Mouse (Mus musculus) testis, postnatal 10 days (tissue): ENCODE data around the gene Brd4.

Experiments
- DNase-seq: peaks from one replicate; pipeline ENCODE4 v3.0.0; 2021; ENCODE audit warnings: low spot score

The Brd4 gene

GRCm38 (mm10) chr17:32166687-32167086, 117.8 kb downstream of the Brd4 start, which contains the start of gene Notch3:
TSS of gene Notch3 (minus strand) at chr17:32166852.
- peak; percentile 80 for DNase-seq

- peak; percentile 86 for DNase-seq
Measured at GRCm38 (mm10) chr17:32165803-32166595, 118.5 kb downstream of the Brd4 start.

- DNase-seq, result no peak
Measured at GRCm38 (mm10) chr17:32165266-32165802, 119.2 kb downstream of the Brd4 start.

GRCm38 (mm10) chr17:32164780-32165179, 119.7 kb downstream of the Brd4 start:
- no peak for DNase-seq

- DNase-seq, result no peak
Measured at GRCm38 (mm10) chr17:32163910-32164650, 120.4 kb downstream of the Brd4 start.

- DNase-seq, result peak; percentile 87
Measured at GRCm38 (mm10) chr17:32162112-32162850, 122.2 kb downstream of the Brd4 start.

GRCm38 (mm10) chr17:32160882-32161281, 123.6 kb downstream of the Brd4 start:
- no peak for DNase-seq

- no peak for DNase-seq
Measured at GRCm38 (mm10) chr17:32158841-32159240, 125.7 kb downstream of the Brd4 start.

- no peak for DNase-seq
Measured at GRCm38 (mm10) chr17:32146718-32147117, 137.8 kb downstream of the Brd4 start.
